Mouse (Mus musculus) liver, adult 2 months (tissue): ENCODE measurements around the gene Ifi35. TPM values are rescaled to one million over a fixed set of nuclear protein-coding genes. Genes with fewer than 3 reads are reported as not detected.
"Not testable (repeated sequence)": the region's sequence is repeated elsewhere in the genome, so short reads cannot be mapped to it uniquely, and the experiment has no call there.

Source experiments
- DNase-seq: peaks from one replicate; pipeline ENCODE4 v3.0.0-alpha.2; 2011; ENCODE audit warnings: low read depth, low spot score; ENCODE audit errors: extremely low read depth
- H3K27ac ChIP-seq: fragments of 200-500 bp; replicated peaks from 2 replicates; pipeline ENCODE4 v1.5.1; 2012; ENCODE audit warnings: low read depth, mild to moderate bottlenecking, control low read depth, inconsistent platforms, low read length; ENCODE audit not compliant: insufficient read depth
- H3K27me3 ChIP-seq: fragments of 200-500 bp; 2 replicates; pipeline ENCODE4 v1.6.1; 2012; ENCODE audit warnings: mild to moderate bottlenecking, moderate library complexity, low read length, inconsistent platforms; ENCODE audit not compliant: control insufficient read depth, insufficient read depth
- H3K36me3 ChIP-seq: fragments of 200-500 bp; 2 replicates; pipeline ENCODE4 v1.6.1; 2012; ENCODE audit warnings: low read length, inconsistent platforms; ENCODE audit not compliant: control insufficient read depth, insufficient read depth
- H3K4me1 ChIP-seq: fragments of 200-500 bp; 2 replicates; pipeline ENCODE4 v1.6.1; 2011; ENCODE audit warnings: low read length; ENCODE audit not compliant: control insufficient read depth, insufficient read depth
- H3K4me3 ChIP-seq: fragments of 200-500 bp; 2 replicates; pipeline ENCODE4 v1.5.1; 2011; ENCODE audit warnings: low read depth, mild to moderate bottlenecking, control low read depth, low read length, moderate library complexity; ENCODE audit not compliant: insufficient read depth
- H3K79me2 ChIP-seq: fragments of 200-500 bp; 2 replicates; pipeline ENCODE4 v1.6.1; 2012; ENCODE audit warnings: inconsistent platforms, mild to moderate bottlenecking, low read length, moderate library complexity; ENCODE audit not compliant: control insufficient read depth, insufficient read depth
- H3K9ac ChIP-seq: fragments of 200-500 bp; 2 replicates; pipeline ENCODE4 v1.6.1; 2012; ENCODE audit warnings: low read depth, mild to moderate bottlenecking, control low read depth, inconsistent platforms, low read length
- CTCF ChIP-seq: fragments of 200-500 bp; IDR thresholded peaks from 2 replicates; pipeline ENCODE4 v1.5.1; 2011; ENCODE audit warnings: low read depth, low read length, control low read depth
- POLR2A ChIP-seq: fragments of 200-500 bp; IDR thresholded peaks from 2 replicates; pipeline ENCODE4 v1.6.1; 2011; ENCODE audit warnings: low read length, control low read depth; ENCODE audit not compliant: insufficient read depth; ENCODE audit errors: extremely low read depth
- WGBS: fragments of 180-500 bp; shearing (Covaris S2); methylation state at CpG from one replicate; pipeline ENCODE4 v1.1.7; 2018; 5-methylcytosine and 5-hydroxymethylcytosine counted together
- polyA plus RNA-seq: library from polyadenylated mRNA; depleted of rRNA; stranded (reverse); fragments of >200 nt; gene quantifications from 2 replicates; pipeline ENCODE4 v1.2.3, GENCODE M21; 2012
- total RNA-seq: library from RNA; depleted of rRNA; stranded (reverse); fragments of >200 nt; gene quantifications from 2 replicates; pipeline ENCODE4 v1.2.3, GENCODE M21; 2014

The Ifi35 gene
- total and polyA plus RNA-seq, 2 experiments = 37.1 to 43.6 TPM

DNA sequence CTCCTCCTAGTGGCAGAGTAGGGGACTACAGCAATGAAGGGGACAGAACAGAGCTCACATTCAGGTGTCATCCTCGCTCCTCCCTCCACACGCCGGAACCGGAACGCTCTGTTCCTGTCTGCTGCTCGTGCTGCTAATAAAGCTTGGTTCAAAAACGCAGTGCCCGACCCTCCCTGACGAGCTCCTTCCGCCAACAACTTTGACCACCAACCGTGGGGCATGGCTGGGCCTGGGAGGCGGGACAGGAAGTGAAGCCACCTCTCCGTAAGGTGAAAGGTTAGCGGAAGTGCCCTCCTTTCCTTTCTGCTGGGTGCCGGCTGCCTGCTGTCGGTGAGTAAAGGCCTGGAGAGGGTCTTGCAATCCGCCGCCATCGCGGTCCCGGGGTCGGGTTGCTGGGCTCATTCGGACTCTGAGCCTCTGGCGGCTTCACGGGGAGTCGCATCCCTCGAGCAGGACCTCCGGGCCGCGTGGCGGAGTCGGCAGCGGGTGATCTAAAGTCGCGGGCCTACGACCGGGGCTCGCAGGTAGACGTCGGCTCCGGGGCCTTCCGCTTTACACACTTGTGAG lies 6.0 kb upstream of the Ifi35 start, which contains the start of gene Rpl27:
Gene Rpl27 (plus strand): TSS at position 172 of the 567 bp plus-strand sequence.
- Histone ChIP-seq H3K4me3 (peak within 1 kb of the TSS; percentile 77), H3K4me1 (peaks cover 10% of the 10 kb centered on the region), H3K9ac (peak within 1 kb of the TSS; percentile 82), H3K36me3 (peaks cover 17% of the 10 kb centered on the region), H3K79me2 (peaks cover 8% of the 10 kb centered on the region; the same call in 1 of the 2 replicates), H3K27ac (peak within 1 kb of the TSS; percentile 59), H3K27me3 (no peaks in the 10 kb centered on the region)
- under 1% methylated on average over 42 of the region's 42 CpGs for WGBS
- TF ChIP-seq POLR2A (peak; percentile 58; the same call in 1 of the 2 replicates), CTCF (peak; percentile 70)
- DNase-seq = peak; percentile 99

DNA sequence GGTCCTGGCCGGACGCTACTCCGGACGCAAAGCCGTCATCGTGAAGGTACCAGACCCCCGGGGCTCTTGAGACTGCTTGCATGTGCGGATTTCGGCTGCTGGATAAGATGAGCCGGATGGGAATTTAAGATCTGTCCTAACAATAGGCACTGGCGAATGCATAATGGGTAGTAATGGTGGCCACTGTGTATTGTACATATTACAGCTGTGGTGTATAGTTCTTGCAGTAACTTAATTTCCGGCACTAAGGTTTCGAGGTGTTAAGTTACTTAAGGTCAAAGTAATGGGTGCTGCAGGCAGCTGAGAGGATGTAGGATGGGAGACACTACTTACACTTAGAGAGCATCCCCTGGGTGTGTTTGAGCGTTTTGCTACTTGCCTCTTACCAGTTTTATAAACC lies 5.4 kb upstream of the Ifi35 start:
- TF ChIP-seq POLR2A (no peak), CTCF (no peak)
- peak; percentile 19 for DNase-seq
- Histone ChIP-seq H3K79me2 (peaks cover 8% of the 10 kb centered on the region; the same call in 1 of the 2 replicates), H3K4me1 (peaks cover 10% of the 10 kb centered on the region), H3K4me3 (peak overlapping the region; percentile 77), H3K9ac (peak overlapping the region; percentile 82), H3K36me3 (peaks cover 17% of the 10 kb centered on the region), H3K27me3 (no peaks in the 10 kb centered on the region), H3K27ac (peak overlapping the region; percentile 59)
- WGBS = under 1% methylated on average over 14 of the region's 14 CpGs

DNA sequence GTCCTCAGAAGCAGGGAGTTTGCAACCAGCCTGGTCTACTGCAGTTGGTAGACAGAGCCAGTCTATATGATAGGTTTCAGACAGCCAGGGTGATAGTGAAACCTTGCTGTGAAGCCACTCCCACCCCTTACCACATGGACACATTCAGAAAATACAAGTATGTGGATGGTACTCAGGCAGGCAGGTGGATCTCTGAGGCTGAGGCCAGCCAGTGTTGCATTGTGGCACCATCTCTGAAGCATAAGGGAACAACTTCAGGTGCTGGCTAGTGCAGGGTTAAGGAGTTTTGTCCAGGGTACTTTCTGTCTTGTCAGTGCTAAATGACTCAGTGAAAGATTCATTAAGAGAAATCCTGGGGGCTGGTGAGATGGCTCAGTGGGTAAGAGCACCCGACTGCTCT lies 1.9 kb upstream of the Ifi35 start:
- H3K9ac ChIP-seq = no peak overlapping the region
- H3K36me3 ChIP-seq = peaks cover 17% of the 10 kb centered on the region
- no peak overlapping the region for H3K4me3 ChIP-seq
- H3K4me1 ChIP-seq = peaks cover 17% of the 10 kb centered on the region
- 91% methylated on average over 1 of the region's 1 CpGs for WGBS
- no peaks in the 10 kb centered on the region for H3K27me3 ChIP-seq
- no peak overlapping the region for H3K27ac ChIP-seq
- DNase-seq = no peak
- TF ChIP-seq CTCF (no peak), POLR2A (no peak)
- peaks cover 15% of the 10 kb centered on the region; the same call in 1 of the 2 replicates for H3K79me2 ChIP-seq

DNA sequence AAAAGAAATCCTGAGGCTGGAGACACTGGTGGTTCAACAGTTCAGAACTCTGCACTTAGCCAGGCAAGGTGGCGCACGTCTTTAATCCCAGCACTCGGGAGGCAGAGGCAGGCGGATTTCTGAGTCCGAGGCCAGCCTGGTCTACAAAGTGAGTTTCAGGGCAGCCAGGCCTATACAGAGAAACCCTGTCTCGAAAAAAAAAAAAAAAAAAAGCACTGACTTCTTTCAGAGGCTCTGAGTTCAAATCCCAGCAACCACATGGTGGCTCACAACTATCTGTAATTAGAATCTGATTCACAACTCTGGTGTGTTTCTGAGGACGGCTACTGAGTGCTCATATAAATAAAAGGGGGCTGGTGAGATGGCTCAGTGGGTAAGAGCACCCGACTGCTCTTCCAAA lies 1.3 kb upstream of the Ifi35 start:
- H3K79me2 ChIP-seq = peaks cover 15% of the 10 kb centered on the region; the same call in 1 of the 2 replicates
- not testable (repeated sequence) for H3K27ac ChIP-seq, H3K9ac ChIP-seq, H3K27me3 ChIP-seq, H3K4me3 ChIP-seq, DNase-seq
- WGBS = 90% methylated on average over 8 of the region's 8 CpGs
- peaks cover 17% of the 10 kb centered on the region for H3K36me3 ChIP-seq
- peaks cover 22% of the 10 kb centered on the region for H3K4me1 ChIP-seq

DNA sequence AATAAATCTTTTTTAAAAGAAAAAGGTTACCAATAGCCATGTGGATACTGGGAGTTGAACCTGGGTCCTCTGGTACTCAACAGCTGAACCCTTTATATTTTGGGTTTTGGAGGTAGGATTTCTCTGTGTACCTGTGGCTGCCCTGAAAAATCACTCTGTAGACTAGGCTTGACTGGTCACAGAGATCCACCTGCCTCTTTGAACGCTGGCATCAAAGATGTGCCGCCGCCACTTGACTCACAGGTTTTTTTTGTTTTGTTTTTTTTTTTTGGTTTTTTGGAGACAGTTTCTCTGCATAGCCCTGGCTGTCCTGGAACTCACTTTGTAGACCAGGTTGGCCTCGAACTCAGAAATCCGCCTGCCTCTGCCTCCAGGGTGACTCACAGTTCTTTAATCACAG lies 421 bp upstream of the Ifi35 start:
- Histone ChIP-seq H3K27me3 (no peaks in the 10 kb centered on the region), H3K36me3 (peaks cover 17% of the 10 kb centered on the region), H3K4me1 (peaks cover 30% of the 10 kb centered on the region), H3K79me2 (peaks cover 10% of the 10 kb centered on the region; the same call in 1 of the 2 replicates), H3K4me3 (no peak overlapping the region), H3K9ac (no peak overlapping the region), H3K27ac (0 out of 2 replicates have a peak overlapping the region, but pooled peaks have one; percentile 7)
- no peak for DNase-seq
- 85% methylated on average over 5 of the region's 5 CpGs for WGBS
- TF ChIP-seq CTCF = no peak
- no peak for TF ChIP-seq POLR2A

DNA sequence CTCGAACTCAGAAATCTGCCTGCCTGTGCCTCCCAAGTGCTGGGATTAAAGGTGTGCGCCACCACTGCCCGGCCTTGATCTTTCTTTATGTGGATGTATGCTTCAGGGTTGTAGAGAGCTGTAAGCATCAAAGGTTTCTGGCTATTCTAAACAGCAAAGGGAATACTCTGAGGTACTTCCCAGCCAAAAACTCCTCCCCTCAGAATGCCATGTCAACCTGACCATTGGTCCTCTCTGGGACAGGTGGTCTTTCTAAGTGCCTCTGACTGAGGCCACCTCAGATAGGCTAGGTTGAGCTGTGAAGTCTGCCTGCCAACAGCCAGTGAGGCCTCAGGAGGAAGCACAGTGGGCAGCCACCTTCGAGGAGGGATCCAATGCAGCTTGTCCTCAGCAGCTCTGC lies 692 bp downstream of the Ifi35 start:
- DNase-seq = no peak
- WGBS = 34% methylated on average over 4 of the region's 4 CpGs
- peaks cover 26% of the 10 kb centered on the region for H3K4me1 ChIP-seq

DNA sequence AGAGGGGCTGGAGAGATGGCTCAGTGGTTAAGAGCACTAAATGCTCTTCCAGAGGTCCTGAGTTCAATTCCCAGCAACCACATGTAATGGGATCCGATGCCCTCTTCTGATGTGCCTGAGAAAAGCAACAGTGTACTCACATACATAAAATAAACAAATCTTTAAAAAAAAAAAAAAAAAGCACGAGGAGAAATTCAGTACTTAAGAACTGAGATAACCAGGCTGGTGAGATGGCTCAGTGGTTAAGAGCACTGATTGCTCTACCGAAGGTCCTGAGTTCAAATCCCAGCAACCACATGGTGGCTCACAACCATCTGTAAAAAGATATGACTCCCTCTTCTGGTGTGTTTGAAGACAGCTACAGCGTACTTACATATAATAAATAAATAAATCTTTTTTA lies 1.4 kb downstream of the Ifi35 start:
- not testable (repeated sequence) for H3K9ac ChIP-seq, H3K36me3 ChIP-seq, H3K4me3 ChIP-seq, H3K27me3 ChIP-seq, DNase-seq, H3K27ac ChIP-seq
- WGBS = 71% methylated on average over 4 of the region's 4 CpGs
- Histone ChIP-seq H3K4me1 (peaks cover 24% of the 10 kb centered on the region), H3K79me2 (peaks cover 14% of the 10 kb centered on the region; the same call in 1 of the 2 replicates)

More for the DNA sequence above, 692 bp downstream of the Ifi35 start:
- H3K27me3 ChIP-seq = no peaks in the 10 kb centered on the region
- H3K27ac ChIP-seq = peak overlapping the region; percentile 77
- peak overlapping the region; percentile 61 for H3K4me3 ChIP-seq
- H3K9ac ChIP-seq = peak overlapping the region; percentile 76
- no peak for TF ChIP-seq CTCF
- no peak for TF ChIP-seq POLR2A
- H3K36me3 ChIP-seq = peaks cover 13% of the 10 kb centered on the region
- H3K79me2 ChIP-seq = peaks cover 13% of the 10 kb centered on the region; the same call in 1 of the 2 replicates
